29 mouse cellular contexts compared by ENCODE assay signal in genomic region chr13:52007585-52008395, GRCm38 (mm10).
DNase-seq lines count a peak whose midpoint lies in the region; ATAC-seq lines count a peak whose summit lies in the region.
"Had no signal": no experiment of that assay in that cellular context is flagged by ENCODE, and none has a peak within 500 bp of the region (broad histone marks: within the 10 kb centered on the region; RNA-seq: fewer than 3 reads in every experiment).

No protein-coding gene starts in this region.

- H3K27ac ChIP-seq in embryonic facial prominence, embryonic 14.5 days (replicated peaks; ENCODE audit: low read depth, low read length), result no peak overlapping the region
- no peak overlapping the region for H3K27ac ChIP-seq in embryonic facial prominence, embryonic 10.5 days (replicated peaks)
- H3K27ac ChIP-seq: forebrain, embryonic 13.5 days; heart, embryonic 10.5 days; heart, embryonic 15.5 days; kidney, embryonic 15.5 days; layer of hippocampus, adult 2 months; lung, embryonic 15.5 days; midbrain, embryonic 10.5 days; neural tube, embryonic 12.5 days had no signal

- 0 out of 2 replicates have a peak, but pooled peaks cover 2% of the 10 kb centered on the region for H3K4me1 ChIP-seq in embryonic facial prominence, embryonic 14.5 days (ENCODE audit: control insufficient read depth, insufficient read depth, low read length)
- H3K4me1 ChIP-seq in embryonic facial prominence, embryonic 10.5 days, result peaks cover 5% of the 10 kb centered on the region; the same call in 1 of the 2 replicates
- H3K4me1 ChIP-seq: heart, embryonic 15.5 days; kidney, embryonic 15.5 days; lung, embryonic 15.5 days; midbrain, embryonic 10.5 days; neural tube, embryonic 12.5 days had no signal

- no peaks in the 10 kb centered on the region for H3K36me3 ChIP-seq in embryonic facial prominence, embryonic 14.5 days (ENCODE audit: control insufficient read depth, insufficient read depth, low read length)
- H3K36me3 ChIP-seq in embryonic facial prominence, embryonic 10.5 days (replicated peaks), result no peaks in the 10 kb centered on the region
- H3K36me3 ChIP-seq: heart, embryonic 10.5 days; heart, embryonic 15.5 days; kidney, embryonic 15.5 days; lung, embryonic 15.5 days; midbrain, embryonic 10.5 days; neural tube, embryonic 12.5 days had no signal

- intact Hi-C loops in left cerebral cortex, postnatal 36 days (cut with DNase I), result no loop called here
- intact Hi-C loops in gastrocnemius, postnatal 36 days (cut with DNase I), result no loop called here

- DNase-seq in embryonic facial prominence, embryonic 14.5 days (ENCODE audit: low spot score), result peak; percentile 16
- DNase-seq in embryonic facial prominence, embryonic 10.5 days (ENCODE audit: low spot score), result no peak
- peak; percentile 26 for DNase-seq in thymus, postnatal 25 days
- no peak for DNase-seq in thymus, postnatal 4 days
- peak; percentile 35 for DNase-seq in large intestine, adult 2 months (ENCODE audit: low read depth, low spot score)
- DNase-seq in right cerebral cortex, adult 2 months (ENCODE audit: low spot score in 2 of 2), result no peak
- DNase-seq in left cerebral cortex, postnatal 36 days (ENCODE audit: low spot score in 2 of 2), result no peak
- no peak for DNase-seq in gastrocnemius, postnatal 36 days
- DNase-seq: adrenal gland, adult 2 months; adrenal gland, postnatal 36 days; cerebellum, adult 2 months; cerebellum, postnatal 14 days; gastrocnemius, postnatal 10 days; kidney, adult 18-20 months; kidney, postnatal 25 days; liver; right cerebral cortex, adult 18-20 months; right cerebral cortex, postnatal 4 days; thymus, adult 18-20 months had no signal

- H3K4me2 ChIP-seq in embryonic facial prominence, embryonic 14.5 days (ENCODE audit: low read depth, low read length), result no peak overlapping the region
- H3K4me2 ChIP-seq: forebrain, embryonic 13.5 days; heart, embryonic 15.5 days; kidney, embryonic 15.5 days; lung, embryonic 15.5 days; neural tube, embryonic 12.5 days had no signal

- no peaks in the 10 kb centered on the region for H3K9me3 ChIP-seq in embryonic facial prominence, embryonic 14.5 days (ENCODE audit: control insufficient read depth, low read length)
- H3K9me3 ChIP-seq in embryonic facial prominence, embryonic 10.5 days, result no peaks in the 10 kb centered on the region
- H3K9me3 ChIP-seq: forebrain, embryonic 13.5 days; heart, embryonic 10.5 days; heart, embryonic 15.5 days; kidney, embryonic 15.5 days; lung, embryonic 15.5 days; midbrain, embryonic 10.5 days; neural tube, embryonic 12.5 days had no signal

- H3K9ac ChIP-seq in embryonic facial prominence, embryonic 14.5 days (ENCODE audit: low read depth, low read length), result no peak overlapping the region
- H3K9ac ChIP-seq: forebrain, embryonic 13.5 days; heart, embryonic 15.5 days; kidney, embryonic 15.5 days; lung, embryonic 15.5 days; neural tube, embryonic 12.5 days had no signal

- H3K4me3 ChIP-seq in embryonic facial prominence, embryonic 14.5 days (ENCODE audit: low read depth, low read length), result no peak overlapping the region
- H3K4me3 ChIP-seq in embryonic facial prominence, embryonic 10.5 days, result no peak overlapping the region
- H3K4me3 ChIP-seq: forebrain, embryonic 13.5 days; heart, embryonic 10.5 days; heart, embryonic 15.5 days; kidney, embryonic 15.5 days; layer of hippocampus, adult 2 months; lung, embryonic 15.5 days; midbrain, embryonic 10.5 days; neural tube, embryonic 12.5 days had no signal

- 60% methylated on average over 5 of the region's 6 CpGs for WGBS in embryonic facial prominence, embryonic 14.5 days
- 69% methylated on average over 6 of the region's 6 CpGs for WGBS in embryonic facial prominence, embryonic 10.5 days
- 28% methylated on average over 6 of the region's 6 CpGs for whole genome bisulfite sequencing in large intestine, adult 2 months

- H3K27me3 ChIP-seq in embryonic facial prominence, embryonic 14.5 days (replicated peaks; ENCODE audit: control insufficient read depth, insufficient read depth, low read length), result no peaks in the 10 kb centered on the region
- H3K27me3 ChIP-seq in embryonic facial prominence, embryonic 10.5 days (replicated peaks; ENCODE audit: low read depth, poor library complexity, severe bottlenecking), result no peaks in the 10 kb centered on the region
- H3K27me3 ChIP-seq: forebrain, embryonic 13.5 days; heart, embryonic 15.5 days; kidney, embryonic 15.5 days; lung, embryonic 15.5 days; neural tube, embryonic 12.5 days had no signal

- ATAC-seq in embryonic facial prominence, embryonic 14.5 days (ENCODE audit: low read depth), result no peak
- ATAC-seq: forebrain, embryonic 13.5 days; hindbrain, embryonic 16.5 days; midbrain, embryonic 16.5 days had no signal

Comparison
In these comparisons a context has a peak if more than half of its experiments do, and no peak if none do; other contexts are left out.
1. DNase-seq: peak in embryonic facial prominence, embryonic 14.5 days (single experiment), thymus, postnatal 25 days (single experiment) and large intestine, adult 2 months (single experiment); none in embryonic facial prominence, embryonic 10.5 days (single experiment), thymus, postnatal 4 days (single experiment), right cerebral cortex, adult 2 months (0 of 2), left cerebral cortex, postnatal 36 days (0 of 2) and gastrocnemius, postnatal 36 days (0 of 2).